Mouse (Mus musculus) frontal cortex, postnatal 25 days (tissue): ENCODE data around the gene Arhgap11a.
A peak's percentile ranks its signal among the peaks of the same experiment; 100 is the strongest.

ENCODE experiments used
- DNase-seq, 2 experiments: peaks; one replicate each; pipeline ENCODE4 v3.0.0; 2022; ENCODE audit warnings: low spot score in 2 of 2

The Arhgap11a gene

GRCm38 (mm10) chr2:113848245-113849121, at the start of gene Arhgap11a:
Gene Arhgap11a (minus strand): TSS chr2:113848661.
- peak; percentile 86 to 87 for DNase-seq

GRCm38 (mm10) chr2:113893385-113894122, 45.1 kb upstream of the Arhgap11a start:
- no peak for DNase-seq

DNA sequence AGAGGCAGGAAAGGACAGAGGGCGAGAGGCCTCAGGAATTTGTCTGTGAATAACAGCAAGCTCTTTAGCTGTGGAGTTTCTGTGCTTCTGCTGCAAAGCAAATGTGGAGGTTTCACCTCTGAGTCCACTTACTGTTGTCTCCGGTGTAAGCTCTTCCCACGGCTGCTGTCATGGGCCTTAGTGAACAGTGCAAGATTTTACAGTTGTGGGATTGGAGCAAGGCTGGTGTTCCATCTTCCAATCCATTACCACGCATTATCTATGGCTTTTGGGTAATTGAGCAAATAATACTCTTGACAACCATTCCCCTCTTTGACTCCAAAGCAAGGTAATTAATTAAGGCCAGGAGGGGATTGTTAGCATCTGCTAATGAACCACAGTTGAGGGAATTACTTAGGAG, 38.7 kb upstream of the Arhgap11a start:
- DNase-seq: no peak

DNA sequence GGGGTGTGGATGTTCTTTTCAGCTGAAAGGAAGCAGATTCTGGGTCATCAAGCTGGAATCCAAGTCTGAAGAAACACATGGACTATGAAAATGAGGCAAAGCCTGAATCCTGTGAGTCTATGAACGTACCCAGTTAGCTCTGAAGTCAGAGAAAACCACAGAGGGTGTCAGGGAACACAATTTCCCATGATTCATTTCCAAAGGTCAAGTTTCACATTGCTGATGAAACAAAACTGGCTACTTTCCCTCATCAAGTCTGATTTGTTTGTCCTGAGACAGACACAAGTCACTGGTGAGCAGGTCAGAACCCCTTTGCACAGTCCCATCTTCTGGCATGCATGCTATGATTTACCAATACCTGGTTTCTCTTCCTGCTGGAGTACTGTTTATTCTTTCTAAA, 37.6 kb upstream of the Arhgap11a start:
- no peak for DNase-seq

- no peak for DNase-seq
Observed at GRCm38 (mm10) chr2:113870115-113870514, 21.7 kb upstream of the Arhgap11a start.

DNA sequence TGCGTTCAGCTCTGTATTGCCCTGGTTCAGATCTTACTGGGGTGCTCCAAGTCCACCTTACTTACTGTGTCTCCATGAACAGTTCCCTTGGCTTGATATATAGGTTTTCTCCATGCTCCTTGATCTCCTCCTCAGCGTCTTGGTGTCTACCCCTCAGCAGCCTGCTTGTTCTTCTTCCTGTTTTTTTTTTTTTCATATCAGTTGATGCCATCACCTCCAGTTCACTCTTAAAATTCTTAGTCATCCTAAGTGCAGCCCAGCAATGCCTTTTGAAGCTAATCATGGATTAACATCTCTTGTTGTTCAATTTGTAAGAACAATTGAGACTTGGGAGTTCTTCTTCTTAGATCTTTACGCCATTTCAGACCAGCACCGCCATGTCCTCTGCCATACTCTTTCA, 19.9 kb upstream of the Arhgap11a start:
- no peak for DNase-seq

DNA sequence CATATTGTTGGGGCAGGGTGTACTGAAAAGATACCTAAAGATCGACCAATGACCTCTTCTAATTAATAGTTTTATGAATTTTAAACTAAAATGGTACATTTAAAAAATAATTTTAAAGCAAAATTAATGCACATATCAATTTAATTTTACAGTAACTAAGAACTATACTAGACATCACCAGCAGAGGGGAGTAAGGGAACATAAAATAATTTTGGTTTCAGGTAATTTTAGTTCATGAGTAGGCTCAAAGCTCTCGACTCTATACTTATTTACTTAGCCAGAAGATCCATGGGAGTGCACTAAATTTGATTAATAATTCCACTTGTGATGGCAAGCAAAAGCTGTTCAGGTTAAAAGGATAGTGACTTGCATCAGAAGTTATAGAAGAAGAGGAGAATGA, 17.7 kb upstream of the Arhgap11a start:
- no peak for DNase-seq

DNA sequence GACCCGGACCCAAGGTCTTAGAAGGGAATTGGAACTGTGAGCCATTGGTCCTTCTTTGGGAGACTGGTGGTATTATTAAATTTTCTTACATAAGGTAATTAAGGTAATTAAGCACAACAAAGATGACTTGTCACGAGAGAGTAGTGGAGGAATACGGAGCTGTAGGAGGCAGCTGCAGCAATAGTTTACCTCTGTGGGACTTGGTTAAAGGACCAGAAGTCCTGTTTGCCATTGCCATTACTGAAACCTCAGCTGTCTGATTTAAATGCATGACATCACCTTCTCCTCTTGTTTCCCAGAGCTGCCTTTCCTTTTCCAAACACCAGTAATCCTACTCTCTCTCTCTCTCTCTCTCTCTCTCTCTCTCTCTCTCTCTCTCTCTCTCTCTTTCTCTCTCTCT, 680 bp upstream of the Arhgap11a start:
- DNase-seq: no peak

DNA sequence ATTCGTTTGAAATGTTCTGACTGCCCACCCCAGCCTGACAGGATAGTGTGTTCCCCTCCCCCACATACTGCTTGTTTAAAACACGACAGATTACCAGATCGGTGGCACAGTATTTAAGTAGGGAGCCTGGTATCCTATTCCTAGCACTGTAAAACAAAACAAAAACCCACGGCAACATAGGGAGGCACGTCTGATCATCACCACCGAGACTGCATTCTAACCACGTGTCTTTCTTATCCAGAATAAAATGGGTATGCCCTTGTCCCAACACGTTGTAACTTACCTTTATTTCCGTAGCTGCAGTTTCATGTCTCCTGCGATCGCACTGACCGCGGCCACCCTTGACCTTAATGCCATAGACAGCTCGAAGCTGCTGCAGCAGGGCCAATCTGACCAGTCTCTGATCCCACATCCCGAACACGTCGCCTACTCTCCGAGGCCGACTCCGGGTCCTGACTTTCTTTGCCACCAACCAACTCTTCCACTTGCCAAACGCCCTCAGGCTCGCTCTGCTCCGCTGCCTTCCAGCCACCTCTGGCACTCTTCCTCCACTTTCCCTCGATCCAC, 700 bp downstream of the Arhgap11a start:
- no peak for DNase-seq

- DNase-seq: no peak
Observed at GRCm38 (mm10) chr2:113845081-113845480, 3.4 kb downstream of the Arhgap11a start.

DNA sequence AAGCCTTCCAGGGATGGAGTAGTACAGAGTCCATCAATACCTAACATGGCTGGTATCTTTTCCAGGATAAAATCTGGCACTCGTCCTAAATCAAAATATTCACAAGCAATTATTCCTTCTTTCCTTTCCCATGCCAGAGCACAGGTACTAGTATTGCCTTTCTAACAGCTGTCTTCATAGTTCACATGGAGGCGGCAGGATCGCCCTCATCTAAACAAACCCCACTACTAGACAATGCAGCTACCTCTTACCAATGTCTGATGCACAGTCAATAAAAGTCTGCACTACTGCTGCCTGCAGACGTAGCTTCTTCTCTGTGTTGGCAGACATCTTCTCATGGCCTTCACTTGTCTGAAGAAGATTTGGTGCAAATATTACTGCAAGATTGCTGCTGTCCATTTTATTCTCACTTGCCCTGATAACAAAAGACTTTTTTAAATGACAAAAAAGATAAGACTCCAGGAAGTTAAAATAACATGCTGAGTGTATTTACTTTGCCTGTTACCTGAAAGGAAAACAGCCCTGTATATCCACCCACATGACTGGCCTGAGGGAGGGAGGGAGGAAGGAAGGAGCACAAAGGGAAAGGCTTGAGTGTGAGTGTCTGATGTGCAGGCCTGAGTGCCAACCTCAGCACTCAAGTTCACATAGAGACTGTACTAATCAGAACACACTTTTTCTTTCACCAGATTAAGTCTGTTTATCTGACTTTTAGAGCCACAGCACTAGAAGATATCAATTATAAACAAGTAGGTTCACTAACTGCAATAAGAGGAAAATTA, 6.6 kb downstream of the Arhgap11a start:
- DNase-seq: no peak

GRCm38 (mm10) chr2:113839488-113839887, 9.0 kb downstream of the Arhgap11a start:
- no peak for DNase-seq

DNA sequence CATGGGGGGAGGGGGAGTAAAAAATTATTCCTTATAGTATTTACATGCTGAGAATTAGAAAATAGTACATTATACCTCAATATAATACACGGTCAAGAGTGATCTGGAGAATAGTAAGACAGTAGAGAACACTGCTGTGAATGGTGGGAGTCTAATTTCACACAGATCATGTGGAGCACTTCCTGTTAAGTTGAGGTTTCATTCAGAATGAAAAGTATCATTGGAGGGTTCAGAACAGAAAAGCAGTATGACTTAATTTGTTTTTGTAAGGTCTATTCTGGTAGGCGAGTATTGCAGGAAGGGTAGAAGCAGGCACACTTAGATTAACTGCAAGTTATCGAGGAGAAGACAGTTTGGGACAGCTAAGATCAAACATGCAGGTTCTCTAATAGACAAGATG, 13.2 kb downstream of the Arhgap11a start:
- no peak for DNase-seq

DNA sequence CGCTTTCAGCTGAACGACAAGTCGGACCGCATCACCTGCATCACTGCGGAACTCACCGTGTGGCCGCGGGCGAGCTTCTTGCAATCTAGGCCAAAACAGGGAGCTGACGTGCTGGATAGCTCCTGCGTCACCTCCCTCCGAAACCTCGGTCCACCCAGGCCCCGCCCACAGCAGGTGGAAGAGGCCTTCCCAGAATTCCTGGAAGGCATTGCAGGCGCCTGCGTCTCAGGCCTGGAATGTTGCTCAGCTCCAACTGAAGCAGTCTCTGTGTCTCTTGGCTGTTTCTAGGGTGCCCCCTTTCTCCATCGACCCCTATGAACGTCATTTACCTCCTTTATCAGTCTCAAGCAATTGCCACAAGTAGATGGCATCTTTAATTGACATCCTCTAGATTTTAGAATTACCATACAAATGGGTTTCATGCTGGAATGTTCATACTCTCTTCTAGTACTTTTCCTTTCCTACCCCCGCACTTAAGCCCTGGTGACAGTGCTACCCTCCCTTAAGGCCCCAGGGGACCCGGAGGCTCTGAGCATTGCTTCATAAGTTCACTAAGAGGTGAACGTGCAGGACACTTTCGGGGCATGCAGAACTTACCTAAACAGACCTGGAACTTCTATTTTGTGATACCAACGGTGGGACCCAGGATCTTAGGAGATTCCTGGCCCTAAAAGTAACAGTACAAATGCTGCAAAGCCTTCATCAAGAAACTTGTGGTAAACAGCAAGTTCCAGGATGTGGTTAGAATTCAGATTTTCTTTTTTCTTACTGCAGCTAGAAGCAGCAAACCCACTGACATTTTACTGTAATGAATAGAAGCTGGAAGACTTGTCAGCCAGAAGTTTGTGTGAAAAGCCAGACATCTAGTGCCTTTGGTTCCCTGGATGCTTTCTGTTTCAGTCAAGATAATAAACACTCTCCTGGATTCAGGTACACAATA, 19.2 kb downstream of the Arhgap11a start, which contains the start of gene Scg5:
TSS of gene Scg5 (minus strand) at position 179 of the 940 bp plus-strand sequence.
- DNase-seq: peak; percentile 57 to 79

DNA sequence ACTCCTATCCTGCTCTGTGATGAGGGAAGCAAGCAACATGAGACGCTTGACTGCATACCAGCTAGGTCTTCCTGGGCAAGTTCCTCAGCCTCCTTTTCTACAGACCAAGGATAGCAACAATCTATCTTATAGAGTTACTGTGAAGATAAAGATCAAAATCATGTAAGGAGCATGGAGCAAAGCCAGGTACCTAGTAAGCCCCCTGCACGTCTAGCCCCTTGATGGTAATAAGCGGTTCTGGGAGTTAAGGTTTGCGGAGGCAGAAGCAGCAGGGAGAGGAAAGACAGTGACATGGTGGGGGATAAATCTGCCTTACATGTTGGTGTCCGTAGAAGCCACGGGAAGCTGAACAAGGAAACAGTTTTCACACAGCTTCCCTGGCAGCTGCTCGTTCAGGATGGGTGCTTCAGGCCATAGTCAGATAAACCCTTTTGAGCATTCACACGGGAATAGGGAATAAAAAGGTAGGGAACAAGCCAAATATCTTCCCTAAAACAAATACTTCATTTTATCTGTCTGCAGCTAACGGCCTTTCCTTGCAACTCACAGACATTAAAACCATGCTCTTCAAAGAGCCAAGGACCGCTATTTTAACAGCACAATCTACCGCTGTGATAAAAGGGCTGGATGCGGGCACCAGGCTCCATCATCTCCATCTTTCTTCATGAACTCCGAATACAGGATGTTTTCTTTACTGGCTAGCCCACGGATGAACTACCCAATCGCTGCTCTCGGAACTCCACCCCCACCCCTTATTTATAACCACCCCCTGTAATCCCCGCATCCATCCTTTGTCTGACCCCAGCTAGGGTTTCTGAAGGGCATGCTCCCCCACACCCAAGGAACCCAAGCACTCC, 20.1 kb downstream of the Arhgap11a start:
- DNase-seq: no peak

- DNase-seq: no peak
Observed at GRCm38 (mm10) chr2:113823909-113824308, 24.6 kb downstream of the Arhgap11a start.

DNA sequence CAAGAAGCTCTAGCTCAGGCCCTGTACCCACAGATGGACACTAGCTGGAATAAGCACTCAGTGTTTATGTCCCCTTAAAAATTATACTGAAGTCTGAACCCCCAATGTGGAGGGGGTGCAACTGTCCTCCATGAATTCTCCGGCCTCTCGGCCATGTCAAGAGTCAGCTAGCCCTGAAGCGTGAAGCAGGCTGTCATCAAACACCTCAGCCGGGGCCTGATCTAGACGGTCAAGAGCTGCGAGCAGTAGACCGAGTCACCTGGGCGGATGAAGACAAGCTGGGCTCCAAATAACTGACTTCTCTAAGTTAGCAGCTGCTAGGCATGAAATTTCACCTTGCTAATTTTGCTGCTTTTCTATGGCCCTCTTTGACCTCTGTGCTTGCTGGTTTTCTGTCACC, 26.1 kb downstream of the Arhgap11a start:
- DNase-seq: no peak

- no peak for DNase-seq
Observed at GRCm38 (mm10) chr2:113821176-113821734, 27.2 kb downstream of the Arhgap11a start.

DNA sequence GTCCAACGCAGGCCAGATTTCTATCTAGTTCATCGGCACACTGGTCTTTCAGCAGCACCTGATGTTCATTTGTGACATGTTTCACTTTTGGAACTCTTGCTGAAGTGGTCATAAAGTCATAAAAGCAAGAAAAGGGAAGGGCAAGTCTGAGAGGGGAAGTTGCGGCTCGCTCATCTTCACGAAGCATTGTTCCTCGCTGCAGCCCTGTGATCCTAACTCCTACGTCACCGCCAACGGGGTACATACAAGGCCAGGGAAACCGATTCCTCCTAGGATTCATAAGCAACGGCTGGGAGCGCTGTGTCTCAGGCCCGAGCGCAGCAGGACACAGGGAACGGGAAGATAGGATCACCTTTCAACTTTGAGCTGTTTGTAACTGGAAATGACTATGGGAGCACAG, 28.3 kb downstream of the Arhgap11a start:
- no peak for DNase-seq
